Mouse (Mus musculus) stomach, embryonic 16.5 days (tissue): Measurements from ENCODE around the gene Olfml2b. TPM values are rescaled to one million over a fixed set of nuclear protein-coding genes. Genes with fewer than 3 reads are reported as not detected.

Experiments
- ATAC-seq: fragments of 200-750 bp; cut with Nextera tagmentation; 2 replicates; pipeline ENCODE4 v1.8.0; 2017; ENCODE audit warnings: moderate number of reproducible peaks, moderate TSS enrichment; ENCODE audit not compliant: insufficient read depth, low FRiP score
- H3K27ac ChIP-seq: fragments of 300-500 bp; sonication (generic); 2 replicates; pipeline ENCODE4 v1.5.1; 2014; ENCODE audit warnings: low read length
- H3K27me3 ChIP-seq: fragments of 300-500 bp; sonication (generic); 2 replicates; pipeline ENCODE4 v1.6.1; 2014; ENCODE audit warnings: low read length, control low read depth, mixed read lengths; ENCODE audit not compliant: control insufficient read depth, insufficient read depth
- H3K36me3 ChIP-seq: fragments of 300-500 bp; sonication (generic); 2 replicates; pipeline ENCODE4 v1.6.1; 2014; ENCODE audit warnings: low read length; ENCODE audit not compliant: control insufficient read depth, insufficient read depth
- H3K4me1 ChIP-seq: fragments of 300-500 bp; sonication (generic); 2 replicates; pipeline ENCODE4 v1.6.1; 2014; ENCODE audit warnings: low read length, control low read depth, mixed read lengths; ENCODE audit not compliant: control insufficient read depth, insufficient read depth
- H3K4me2 ChIP-seq: fragments of 300-500 bp; sonication (generic); 2 replicates; pipeline ENCODE4 v1.6.1; 2014; ENCODE audit warnings: low read depth, low read length, mixed read lengths
- H3K4me3 ChIP-seq: fragments of 300-500 bp; sonication (generic); replicated peaks from 2 replicates; pipeline ENCODE4 v1.5.1; 2014; ENCODE audit warnings: mild to moderate bottlenecking, low read length
- H3K9ac ChIP-seq: fragments of 300-500 bp; sonication (generic); 2 replicates; pipeline ENCODE4 v1.6.1; 2014; ENCODE audit warnings: low read length
- H3K9me3 ChIP-seq: fragments of 300-500 bp; sonication (generic); replicated peaks from 2 replicates; pipeline ENCODE4 v1.6.1; 2016; ENCODE audit warnings: low read length, control low read depth; ENCODE audit not compliant: control insufficient read depth
- WGBS: fragments of 180-500 bp; shearing (Covaris S2); extraction: QIAGEN DNeasy Blood & Tissue Kit; methylation state at CpG from one replicate; pipeline ENCODE4 v1.1.7; 2014; 5-methylcytosine and 5-hydroxymethylcytosine counted together
- polyA plus RNA-seq: library from polyadenylated mRNA; unstranded; fragments of >200 nt; fragmentation: Nextera tagmentation; extraction: Ambion mirVana; gene quantifications from 2 replicates; pipeline ENCODE4 v1.2.1, GENCODE M21; 2015

The Olfml2b gene
- polyA plus RNA-seq, 1 experiment from 2014 or later = 49.2 TPM

DNA sequence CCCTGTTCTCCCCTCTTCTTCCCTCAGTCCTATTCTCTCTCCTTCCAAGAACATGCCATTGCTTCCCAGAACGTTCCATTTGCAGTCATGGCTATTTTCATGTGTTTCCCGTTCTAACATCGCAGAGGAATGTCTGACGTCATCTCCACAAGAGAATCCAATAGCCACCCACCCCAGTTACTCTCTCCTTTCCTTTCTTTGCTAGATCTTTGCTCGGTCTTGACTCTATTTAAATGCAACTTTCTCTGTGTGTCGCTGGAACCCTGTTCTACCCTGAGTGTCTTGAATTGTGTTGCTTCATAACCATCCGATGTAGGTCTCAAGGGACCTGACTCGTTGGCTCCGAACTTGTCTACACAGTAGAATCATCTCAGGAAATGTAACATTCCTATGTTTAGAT lies 55.2 kb downstream of the Olfml2b start:
- Histone ChIP-seq H3K36me3 (no peaks in the 10 kb centered on the region), H3K9me3 (no peaks in the 10 kb centered on the region), H3K4me1 (no peaks in the 10 kb centered on the region), H3K27me3 (no peaks in the 10 kb centered on the region), H3K27ac (no peak overlapping the region), H3K9ac (no peak overlapping the region), H3K4me3 (no peak overlapping the region), H3K4me2 (no peak overlapping the region)
- ATAC-seq = peak; percentile 19; the same call in 1 of the 2 replicates
- WGBS = 70% methylated on average over 9 of the region's 9 CpGs

DNA sequence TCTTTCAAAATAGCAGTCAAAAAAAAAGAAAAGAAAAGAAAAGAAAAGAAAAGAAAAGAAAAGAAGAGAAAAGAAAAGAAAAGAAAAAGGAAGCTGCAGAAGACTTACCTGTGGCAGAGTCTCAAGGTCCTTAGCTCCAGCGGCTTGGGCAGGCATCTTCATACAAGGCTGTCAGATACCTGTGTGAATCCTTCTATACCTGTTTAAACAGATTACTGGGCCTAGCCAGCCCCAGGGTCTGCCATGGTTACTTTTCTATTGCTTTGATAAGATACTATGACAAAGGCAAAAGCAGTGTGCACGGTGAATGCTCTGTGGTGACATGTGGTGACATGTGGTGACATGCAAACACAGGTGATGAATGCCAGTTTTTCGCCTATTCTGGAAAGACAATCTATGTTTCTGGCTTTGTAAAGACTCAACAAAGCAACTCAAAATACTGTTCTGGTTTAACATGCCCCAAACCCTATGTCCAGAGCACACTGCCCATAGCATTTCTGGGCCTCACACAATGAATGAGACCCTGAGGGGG lies 56.2 kb downstream of the Olfml2b start:
- H3K4me3 ChIP-seq = no peak overlapping the region
- H3K4me1 ChIP-seq = no peaks in the 10 kb centered on the region
- no peak overlapping the region for H3K4me2 ChIP-seq
- H3K27me3 ChIP-seq = no peaks in the 10 kb centered on the region
- no peaks in the 10 kb centered on the region for H3K36me3 ChIP-seq
- no peak for ATAC-seq
- H3K9ac ChIP-seq = no peak overlapping the region
- no peaks in the 10 kb centered on the region for H3K9me3 ChIP-seq
- WGBS = 73% methylated on average over 3 of the region's 3 CpGs
- H3K27ac ChIP-seq = no peak overlapping the region

DNA sequence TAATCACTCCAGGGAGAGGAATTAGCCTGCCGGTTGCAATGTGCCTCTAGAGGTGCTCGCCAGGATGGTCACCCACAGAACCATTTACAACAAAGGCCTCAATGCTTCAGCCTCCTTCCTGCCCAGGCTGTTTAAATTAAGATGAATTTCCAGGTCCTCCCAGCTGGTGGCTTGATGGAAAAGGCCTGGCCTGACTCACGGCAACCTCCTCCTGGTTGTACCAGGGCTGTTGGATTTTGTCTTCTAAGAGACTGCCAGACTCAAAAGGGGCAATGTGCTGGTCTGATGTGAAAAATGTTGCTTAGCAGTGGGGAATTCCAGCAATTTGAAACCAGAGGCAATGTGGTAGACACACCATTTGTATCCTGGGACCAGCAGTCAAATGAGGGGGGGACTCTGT lies 56.8 kb downstream of the Olfml2b start:
- H3K9ac ChIP-seq = no peak overlapping the region
- no peak overlapping the region for H3K4me2 ChIP-seq
- H3K27me3 ChIP-seq = no peaks in the 10 kb centered on the region
- no peaks in the 10 kb centered on the region for H3K36me3 ChIP-seq
- no peak overlapping the region for H3K27ac ChIP-seq
- WGBS = 53% methylated on average over 3 of the region's 3 CpGs
- no peak overlapping the region for H3K4me3 ChIP-seq
- no peak for ATAC-seq
- H3K4me1 ChIP-seq = no peaks in the 10 kb centered on the region
- H3K9me3 ChIP-seq = no peaks in the 10 kb centered on the region

DNA sequence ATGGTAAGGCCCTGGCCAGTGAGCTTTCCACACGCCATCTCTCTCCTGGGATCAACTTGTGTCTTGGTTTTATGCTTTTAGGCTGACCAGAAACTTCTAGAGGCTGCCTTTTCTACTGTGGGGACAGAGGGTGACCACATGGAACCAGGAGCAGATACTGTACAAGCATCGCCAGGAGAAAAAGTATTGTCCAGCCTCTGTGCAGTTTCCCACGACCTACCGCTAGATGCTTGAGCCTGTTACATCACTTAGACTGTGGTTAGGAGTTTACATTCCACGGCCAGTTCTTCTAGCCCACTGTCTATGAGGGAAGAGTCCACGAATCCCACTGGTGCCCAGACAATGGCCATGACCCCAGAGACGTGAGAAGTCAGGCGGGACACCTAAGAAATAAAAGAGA lies 57.2 kb downstream of the Olfml2b start:
- ATAC-seq = no peak
- H3K27me3 ChIP-seq = no peaks in the 10 kb centered on the region
- no peak overlapping the region for H3K9ac ChIP-seq
- no peaks in the 10 kb centered on the region for H3K36me3 ChIP-seq
- H3K4me1 ChIP-seq = no peaks in the 10 kb centered on the region
- H3K4me2 ChIP-seq = no peak overlapping the region
- H3K4me3 ChIP-seq = no peak overlapping the region
- no peak overlapping the region for H3K27ac ChIP-seq
- 77% methylated on average over 8 of the region's 8 CpGs for WGBS
- no peaks in the 10 kb centered on the region for H3K9me3 ChIP-seq

DNA sequence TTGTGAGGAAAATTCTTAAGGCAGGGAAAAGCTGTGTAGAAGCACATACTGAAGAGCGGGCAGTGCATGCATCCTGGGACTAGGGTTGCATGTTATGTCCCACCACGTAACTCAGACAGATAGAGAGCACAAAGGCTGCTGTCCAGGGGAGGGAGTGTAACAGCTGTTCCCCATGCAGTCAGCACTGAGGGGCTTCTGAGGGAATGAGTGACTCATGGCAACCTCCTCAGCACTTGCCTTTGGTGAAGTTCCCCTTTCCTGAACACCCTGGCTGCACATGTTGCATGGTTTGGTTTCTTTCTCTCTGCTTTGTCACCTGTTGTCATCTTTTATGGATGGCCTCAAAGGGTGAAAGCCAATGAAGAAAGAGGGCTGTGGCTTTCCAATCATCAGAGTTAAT lies 57.9 kb downstream of the Olfml2b start:
- Histone ChIP-seq H3K27ac (no peak overlapping the region), H3K4me3 (no peak overlapping the region), H3K4me2 (no peak overlapping the region), H3K4me1 (no peaks in the 10 kb centered on the region), H3K36me3 (no peaks in the 10 kb centered on the region), H3K9ac (no peak overlapping the region), H3K27me3 (no peaks in the 10 kb centered on the region), H3K9me3 (no peaks in the 10 kb centered on the region)
- WGBS = 69% methylated on average over 2 of the region's 2 CpGs
- no peak for ATAC-seq

DNA sequence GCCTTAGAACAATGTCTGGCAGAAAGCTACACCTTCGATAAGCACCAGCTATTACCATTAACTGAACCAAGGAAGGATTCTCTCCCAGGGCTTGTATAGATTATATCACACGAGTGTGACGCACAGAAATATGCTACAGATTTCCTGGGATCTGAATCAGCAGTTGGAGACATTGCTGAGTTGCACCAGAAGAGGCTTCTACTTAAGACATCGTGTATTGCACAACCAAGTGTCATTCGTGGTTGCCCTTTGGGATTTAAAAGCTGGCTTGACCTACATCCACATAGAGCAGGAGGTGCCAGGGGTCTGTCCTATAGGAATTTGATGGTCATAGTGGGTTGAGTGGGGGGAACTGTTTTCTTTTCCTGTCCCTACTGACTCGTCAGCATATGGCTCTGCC lies 58.6 kb downstream of the Olfml2b start:
- ATAC-seq = no peak
- Histone ChIP-seq H3K4me2 (no peak overlapping the region), H3K9me3 (no peaks in the 10 kb centered on the region), H3K4me1 (no peaks in the 10 kb centered on the region), H3K36me3 (no peaks in the 10 kb centered on the region), H3K4me3 (no peak overlapping the region), H3K9ac (no peak overlapping the region), H3K27me3 (no peaks in the 10 kb centered on the region), H3K27ac (no peak overlapping the region)
- 82% methylated on average over 6 of the region's 6 CpGs for WGBS

DNA sequence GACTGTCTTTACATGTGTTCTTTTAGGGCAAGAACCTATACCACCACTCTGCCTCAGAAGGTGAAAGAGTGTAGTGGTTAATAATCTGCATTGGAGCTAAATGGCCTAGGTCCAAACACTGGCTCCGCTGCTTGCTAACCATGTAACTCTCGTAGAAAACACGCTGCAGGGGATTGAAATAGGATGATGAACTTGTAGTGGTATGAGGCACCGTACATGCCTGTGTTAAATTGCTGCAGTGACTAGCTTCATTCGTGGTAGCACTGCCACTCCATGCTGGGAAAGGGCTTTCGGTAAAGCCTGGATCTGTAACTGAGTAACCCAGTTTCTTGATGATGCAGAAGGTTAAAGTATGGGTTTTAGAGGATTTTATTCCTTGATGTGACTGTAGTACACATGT lies 59.8 kb downstream of the Olfml2b start:
- ATAC-seq = no peak
- no peak overlapping the region for H3K4me2 ChIP-seq
- H3K27me3 ChIP-seq = no peaks in the 10 kb centered on the region
- no peak overlapping the region for H3K27ac ChIP-seq
- H3K9me3 ChIP-seq = no peaks in the 10 kb centered on the region
- WGBS = 91% methylated on average over 6 of the region's 6 CpGs
- no peak overlapping the region for H3K4me3 ChIP-seq
- no peaks in the 10 kb centered on the region for H3K4me1 ChIP-seq
- H3K9ac ChIP-seq = no peak overlapping the region
- no peaks in the 10 kb centered on the region for H3K36me3 ChIP-seq

DNA sequence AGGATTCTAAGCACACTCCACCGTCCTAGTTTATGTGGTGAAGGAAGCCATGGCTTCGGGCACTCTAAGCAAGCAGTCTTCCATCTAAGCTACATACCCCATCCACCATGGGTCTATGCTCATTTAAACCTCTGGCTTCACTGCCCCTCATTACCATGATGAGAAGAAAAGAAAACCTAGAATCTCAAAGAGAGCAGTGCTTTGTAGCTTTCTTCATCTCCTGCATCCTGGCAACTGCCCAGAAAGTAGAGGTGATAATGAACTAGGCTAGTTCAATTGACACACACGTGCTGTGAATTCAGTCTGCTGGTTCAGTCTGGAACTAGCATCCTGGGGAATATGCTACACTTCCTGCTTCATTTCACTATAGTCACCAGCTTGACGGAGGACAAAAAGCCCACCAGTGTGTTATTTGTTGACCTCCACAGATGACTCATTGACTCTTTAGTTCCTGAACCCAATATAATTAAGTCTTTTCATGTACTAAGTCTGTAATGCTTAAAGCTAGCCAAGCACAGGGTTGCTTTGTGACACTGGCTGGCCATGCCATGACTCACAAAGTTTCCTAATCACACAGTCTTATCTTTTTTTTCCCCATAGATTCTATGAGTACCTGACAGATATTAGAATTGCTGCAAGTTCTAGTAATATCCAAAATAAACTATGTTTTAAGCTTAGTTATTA lies 60.7 kb downstream of the Olfml2b start:
- Histone ChIP-seq H3K4me2 (no peak overlapping the region), H3K4me3 (no peak overlapping the region), H3K9me3 (no peaks in the 10 kb centered on the region), H3K27ac (no peak overlapping the region), H3K36me3 (no peaks in the 10 kb centered on the region), H3K4me1 (no peaks in the 10 kb centered on the region), H3K9ac (no peak overlapping the region), H3K27me3 (no peaks in the 10 kb centered on the region)
- ATAC-seq = no peak
- 65% methylated on average over 4 of the region's 4 CpGs for WGBS

DNA sequence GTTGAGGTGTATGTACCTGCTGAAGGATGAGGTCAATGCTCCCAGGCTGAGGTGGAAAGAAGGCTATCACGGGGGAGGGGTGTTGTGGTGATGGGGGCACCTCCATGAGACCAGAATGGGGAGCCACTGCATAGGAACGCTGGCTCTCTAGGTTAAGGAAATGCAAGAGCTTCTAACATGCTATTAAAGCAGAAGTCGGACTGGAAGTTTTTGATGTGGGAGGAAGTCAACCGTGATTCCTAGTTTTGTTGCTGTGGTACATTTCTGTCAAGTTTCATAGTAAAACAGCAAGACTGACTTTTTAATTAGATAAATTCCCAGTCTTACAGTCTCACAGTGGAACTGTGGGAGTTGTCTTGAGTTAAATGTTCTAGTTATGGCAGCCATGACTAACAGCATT lies 61.7 kb downstream of the Olfml2b start:
- WGBS = 89% methylated on average over 4 of the region's 4 CpGs

More for the DNA sequence above, 61.7 kb downstream of the Olfml2b start:
- Histone ChIP-seq H3K9me3 (no peaks in the 10 kb centered on the region), H3K27me3 (no peaks in the 10 kb centered on the region), H3K27ac (no peak overlapping the region), H3K4me3 (no peak overlapping the region), H3K4me2 (no peak overlapping the region), H3K4me1 (no peaks in the 10 kb centered on the region), H3K36me3 (no peaks in the 10 kb centered on the region), H3K9ac (no peak overlapping the region)
- ATAC-seq = no peak
